Mouse (Mus musculus) liver, embryonic 14.5 days (tissue): ENCODE measurements at regions not wholly inside any gene's neighbourhood (a gene's known extent, or its start where the extent isn't known, plus 50 kb on each side); places are given as distances from the start of the nearest gene placed in this dataset.

Experiments
- CTCF ChIP-seq: IDR thresholded peaks from 2 replicates; pipeline ENCODE4 v1.5.1; 2016; ENCODE audit warnings: antibody characterized with exemption, low read depth, control low read depth
- EP300 ChIP-seq: IDR thresholded peaks from 2 replicates; pipeline ENCODE4 v1.6.1; 2016; ENCODE audit warnings: antibody characterized with exemption, low read depth

DNA sequence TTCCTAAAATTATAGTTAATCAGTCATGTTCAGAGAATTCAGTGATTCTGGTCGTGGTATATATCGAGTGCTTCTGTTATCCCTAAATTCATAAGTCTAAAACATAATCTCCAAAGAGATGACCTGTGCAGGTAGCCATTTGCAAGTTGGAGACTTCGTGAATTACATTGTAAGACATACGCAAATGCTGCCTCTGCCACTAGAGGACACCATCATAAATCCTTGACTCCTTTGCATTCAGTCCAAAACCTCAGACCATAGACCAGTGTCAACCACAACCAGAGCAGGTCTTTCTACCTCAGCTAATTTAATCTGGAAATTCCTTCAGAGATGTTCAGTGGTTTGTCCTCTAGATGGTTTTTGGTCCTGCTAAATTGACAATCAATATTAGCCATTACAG, 302.8 kb upstream of the Zic4 start:
- TF ChIP-seq CTCF: no peak
- TF ChIP-seq EP300: no peak
